Mouse (Mus musculus): ENCODE data around the gene Plcb4.

DNA sequence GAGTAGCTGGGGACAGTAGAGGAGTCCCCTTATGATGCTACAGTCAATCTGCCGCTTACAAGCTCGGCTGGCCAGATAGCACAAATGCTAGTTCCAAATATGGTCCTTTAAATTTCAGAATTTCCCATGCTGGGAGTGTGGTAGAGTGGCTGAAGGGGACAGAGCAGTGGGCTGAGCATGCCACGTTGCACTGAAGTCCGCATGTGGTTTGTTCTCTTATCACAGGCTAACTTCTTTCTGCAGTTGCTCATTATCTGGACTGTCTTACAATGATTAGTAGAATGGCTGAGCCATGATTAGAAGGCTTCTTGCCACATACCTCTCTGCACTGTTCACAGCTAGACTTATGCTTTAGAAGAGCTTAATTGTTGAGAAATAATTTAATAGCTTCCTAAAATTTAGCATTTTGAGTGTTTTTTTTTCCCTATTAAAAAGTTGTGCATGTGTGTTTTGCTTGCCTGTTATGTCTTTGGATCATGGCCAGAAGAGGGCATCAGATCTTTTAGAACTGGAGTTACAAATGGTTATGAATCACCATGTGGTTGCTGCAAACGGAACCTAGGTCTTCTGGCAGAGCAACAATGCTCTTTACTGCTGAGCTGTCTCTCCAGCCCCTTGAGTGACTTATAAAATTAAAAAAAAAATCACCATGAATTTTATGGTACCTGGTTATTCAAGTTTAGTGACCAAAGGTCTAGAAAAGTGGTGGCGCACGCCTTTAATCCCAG is 42.0 kb downstream of the Plcb4 start:
- TF ChIP-seq EP300 (IDR thresholded peaks at IDR 0.05; ENCODE audit: low read length) (no peak), MAX (IDR thresholded peaks at IDR 0.05; ENCODE audit: low read length) (no peak), CTCF (conservative IDR thresholded peaks at IDR 0.05 in 1 of 2, IDR thresholded peaks at IDR 0.05 in 1 of 2; ENCODE audit: low read depth in 2 of 2, low read length in 2 of 2) (no peak)

All from CH12.LX (cell line).